Mouse (Mus musculus): ENCODE data around the gene Ldhb. TPM values are rescaled to one million over a fixed set of nuclear protein-coding genes. Genes with fewer than 3 reads are reported as not detected.

Gene Ldhb
- polyA plus RNA-seq, 1 experiment from 2014 or later: 576 TPM

GRCm38 (mm10) chr6:142540561-142541160 lies 32.9 kb upstream of the Ldhb start:
- H3K9me3 ChIP-seq (replicated peaks; ENCODE audit: control insufficient read depth, low read length): no peaks in the 10 kb centered on the region
- no peak overlapping the region for H3K9ac ChIP-seq (ENCODE audit: low read length)
- WGBS: 89% methylated on average over 10 of the region's 10 CpGs
- ATAC-seq (no peak), DNase-seq (ENCODE audit: low spot score) (no peak)
- H3K36me3 ChIP-seq (ENCODE audit: control insufficient read depth, insufficient read depth, low read length): no peaks in the 10 kb centered on the region
- no peaks in the 10 kb centered on the region for H3K4me1 ChIP-seq (ENCODE audit: control insufficient read depth, insufficient read depth, low read length)
- H3K27me3 ChIP-seq (replicated peaks; ENCODE audit: control insufficient read depth, insufficient read depth, low read length): no peaks in the 10 kb centered on the region
- no peak overlapping the region for H3K4me2 ChIP-seq (ENCODE audit: low read length)
- H3K27ac ChIP-seq (ENCODE audit: low read depth, low read length): no peak overlapping the region
- no peak overlapping the region for H3K4me3 ChIP-seq (ENCODE audit: low read depth, low read length)

- DNase-seq (ENCODE audit: low spot score) (no peak), ATAC-seq (no peak)
- H3K36me3 ChIP-seq (ENCODE audit: control insufficient read depth, insufficient read depth, low read length): no peaks in the 10 kb centered on the region
- no peak overlapping the region for H3K9ac ChIP-seq (ENCODE audit: low read length)
- H3K4me2 ChIP-seq (ENCODE audit: low read length): no peak overlapping the region
- WGBS: 93% methylated on average over 5 of the region's 5 CpGs
- no peaks in the 10 kb centered on the region for H3K27me3 ChIP-seq (replicated peaks; ENCODE audit: control insufficient read depth, insufficient read depth, low read length)
- no peak overlapping the region for H3K27ac ChIP-seq (ENCODE audit: low read depth, low read length)
- no peak overlapping the region for H3K4me3 ChIP-seq (ENCODE audit: low read depth, low read length)
- H3K9me3 ChIP-seq (replicated peaks; ENCODE audit: control insufficient read depth, low read length): no peaks in the 10 kb centered on the region
- H3K4me1 ChIP-seq (ENCODE audit: control insufficient read depth, insufficient read depth, low read length): no peaks in the 10 kb centered on the region
Measured at GRCm38 (mm10) chr6:142540131-142540530, 32.4 kb upstream of the Ldhb start.

- Histone ChIP-seq H3K9me3 (replicated peaks; ENCODE audit: control insufficient read depth, low read length) (no peaks in the 10 kb centered on the region), H3K4me1 (ENCODE audit: control insufficient read depth, insufficient read depth, low read length) (no peaks in the 10 kb centered on the region), H3K36me3 (ENCODE audit: control insufficient read depth, insufficient read depth, low read length) (no peaks in the 10 kb centered on the region), H3K4me2 (ENCODE audit: low read length) (no peak overlapping the region), H3K4me3 (ENCODE audit: low read depth, low read length) (no peak overlapping the region), H3K27me3 (replicated peaks; ENCODE audit: control insufficient read depth, insufficient read depth, low read length) (no peaks in the 10 kb centered on the region), H3K9ac (ENCODE audit: low read length) (no peak overlapping the region), H3K27ac (ENCODE audit: low read depth, low read length) (no peak overlapping the region)
- DNase-seq (ENCODE audit: low spot score) (no peak), ATAC-seq (no peak)
- 84% methylated on average over 17 of the region's 17 CpGs for WGBS
Measured at GRCm38 (mm10) chr6:142538503-142538902, 30.7 kb upstream of the Ldhb start.

- no peak overlapping the region for H3K4me2 ChIP-seq (ENCODE audit: low read length)
- no peak overlapping the region for H3K27ac ChIP-seq (ENCODE audit: low read depth, low read length)
- 88% methylated on average over 5 of the region's 5 CpGs for WGBS
- H3K36me3 ChIP-seq (ENCODE audit: control insufficient read depth, insufficient read depth, low read length): no peaks in the 10 kb centered on the region
- no peak for ATAC-seq
- H3K4me3 ChIP-seq (ENCODE audit: low read depth, low read length): no peak overlapping the region
- H3K4me1 ChIP-seq (ENCODE audit: control insufficient read depth, insufficient read depth, low read length): no peaks in the 10 kb centered on the region
- H3K27me3 ChIP-seq (replicated peaks; ENCODE audit: control insufficient read depth, insufficient read depth, low read length): no peaks in the 10 kb centered on the region
- DNase-seq (ENCODE audit: low spot score): no peak
- H3K9ac ChIP-seq (ENCODE audit: low read length): no peak overlapping the region
- H3K9me3 ChIP-seq (replicated peaks; ENCODE audit: control insufficient read depth, low read length): no peaks in the 10 kb centered on the region
Measured at GRCm38 (mm10) chr6:142533412-142533811, 25.7 kb upstream of the Ldhb start.

- Histone ChIP-seq H3K27ac (ENCODE audit: low read depth, low read length) (no peak overlapping the region), H3K4me3 (ENCODE audit: low read depth, low read length) (no peak overlapping the region), H3K27me3 (replicated peaks; ENCODE audit: control insufficient read depth, insufficient read depth, low read length) (no peaks in the 10 kb centered on the region), H3K36me3 (ENCODE audit: control insufficient read depth, insufficient read depth, low read length) (no peaks in the 10 kb centered on the region), H3K4me1 (ENCODE audit: control insufficient read depth, insufficient read depth, low read length) (no peaks in the 10 kb centered on the region), H3K9ac (ENCODE audit: low read length) (no peak overlapping the region), H3K4me2 (ENCODE audit: low read length) (no peak overlapping the region), H3K9me3 (replicated peaks; ENCODE audit: control insufficient read depth, low read length) (no peaks in the 10 kb centered on the region)
- DNase-seq (ENCODE audit: low spot score) (no peak), ATAC-seq (no peak)
- WGBS: 96% methylated on average over 2 of the region's 2 CpGs
Measured at GRCm38 (mm10) chr6:142532686-142533085, 24.9 kb upstream of the Ldhb start.

GRCm38 (mm10) chr6:142532141-142532540 lies 24.4 kb upstream of the Ldhb start:
- no peaks in the 10 kb centered on the region for H3K9me3 ChIP-seq (replicated peaks; ENCODE audit: control insufficient read depth, low read length)
- no peaks in the 10 kb centered on the region for H3K36me3 ChIP-seq (ENCODE audit: control insufficient read depth, insufficient read depth, low read length)
- H3K4me3 ChIP-seq (ENCODE audit: low read depth, low read length): no peak overlapping the region
- H3K4me1 ChIP-seq (ENCODE audit: control insufficient read depth, insufficient read depth, low read length): no peaks in the 10 kb centered on the region
- no peak overlapping the region for H3K4me2 ChIP-seq (ENCODE audit: low read length)
- WGBS: 94% methylated on average over 17 of the region's 17 CpGs
- DNase-seq (ENCODE audit: low spot score) (no peak), ATAC-seq (no peak)
- no peak overlapping the region for H3K27ac ChIP-seq (ENCODE audit: low read depth, low read length)
- no peaks in the 10 kb centered on the region for H3K27me3 ChIP-seq (replicated peaks; ENCODE audit: control insufficient read depth, insufficient read depth, low read length)
- no peak overlapping the region for H3K9ac ChIP-seq (ENCODE audit: low read length)

- Histone ChIP-seq H3K4me1 (ENCODE audit: control insufficient read depth, insufficient read depth, low read length) (no peaks in the 10 kb centered on the region), H3K27me3 (replicated peaks; ENCODE audit: control insufficient read depth, insufficient read depth, low read length) (no peaks in the 10 kb centered on the region), H3K9ac (ENCODE audit: low read length) (no peak overlapping the region), H3K4me3 (ENCODE audit: low read depth, low read length) (no peak overlapping the region), H3K27ac (ENCODE audit: low read depth, low read length) (no peak overlapping the region), H3K36me3 (ENCODE audit: control insufficient read depth, insufficient read depth, low read length) (no peaks in the 10 kb centered on the region), H3K4me2 (ENCODE audit: low read length) (no peak overlapping the region), H3K9me3 (replicated peaks; ENCODE audit: control insufficient read depth, low read length) (no peaks in the 10 kb centered on the region)
- WGBS: 86% methylated on average over 5 of the region's 5 CpGs
- DNase-seq (ENCODE audit: low spot score) (no peak), ATAC-seq (no peak)
Measured at GRCm38 (mm10) chr6:142530378-142530777, 22.6 kb upstream of the Ldhb start.

- 86% methylated on average over 8 of the region's 8 CpGs for WGBS
- H3K36me3 ChIP-seq (ENCODE audit: control insufficient read depth, insufficient read depth, low read length): no peaks in the 10 kb centered on the region
- no peaks in the 10 kb centered on the region for H3K4me1 ChIP-seq (ENCODE audit: control insufficient read depth, insufficient read depth, low read length)
- H3K9ac ChIP-seq (ENCODE audit: low read length): no peak overlapping the region
- H3K4me2 ChIP-seq (ENCODE audit: low read length): no peak overlapping the region
- no peaks in the 10 kb centered on the region for H3K27me3 ChIP-seq (replicated peaks; ENCODE audit: control insufficient read depth, insufficient read depth, low read length)
- no peak overlapping the region for H3K4me3 ChIP-seq (ENCODE audit: low read depth, low read length)
- H3K27ac ChIP-seq (ENCODE audit: low read depth, low read length): no peak overlapping the region
- no peak for ATAC-seq
- no peak for DNase-seq (ENCODE audit: low spot score)
- no peaks in the 10 kb centered on the region for H3K9me3 ChIP-seq (replicated peaks; ENCODE audit: control insufficient read depth, low read length)
Measured at GRCm38 (mm10) chr6:142529680-142530079, 21.9 kb upstream of the Ldhb start.

- Histone ChIP-seq H3K9ac (ENCODE audit: low read length) (no peak overlapping the region), H3K4me1 (ENCODE audit: control insufficient read depth, insufficient read depth, low read length) (no peaks in the 10 kb centered on the region), H3K36me3 (ENCODE audit: control insufficient read depth, insufficient read depth, low read length) (no peaks in the 10 kb centered on the region), H3K9me3 (replicated peaks; ENCODE audit: control insufficient read depth, low read length) (no peaks in the 10 kb centered on the region), H3K27ac (ENCODE audit: low read depth, low read length) (no peak overlapping the region), H3K4me3 (ENCODE audit: low read depth, low read length) (no peak overlapping the region), H3K27me3 (replicated peaks; ENCODE audit: control insufficient read depth, insufficient read depth, low read length) (no peaks in the 10 kb centered on the region), H3K4me2 (ENCODE audit: low read length) (no peak overlapping the region)
- DNase-seq (ENCODE audit: low spot score) (no peak), ATAC-seq (no peak)
- 72% methylated on average over 1 of the region's 1 CpGs for WGBS
Measured at GRCm38 (mm10) chr6:142527931-142528562, 20.3 kb upstream of the Ldhb start.
